Mouse (Mus musculus) midbrain, embryonic 15.5 days (tissue): Measurements from ENCODE around the gene Plbd2. TPM values are rescaled to one million over a fixed set of nuclear protein-coding genes. Genes with fewer than 3 reads are reported as not detected.

Source experiments
- ATAC-seq: fragments of 200-750 bp; cut with Nextera tagmentation; replicated peaks from 2 replicates; pipeline ENCODE4 v1.8.0; 2017; ENCODE audit warnings: moderate TSS enrichment
- H3K27ac ChIP-seq: fragments of 300-500 bp; sonication (generic); 2 replicates; pipeline ENCODE4 v1.5.1; 2015; ENCODE audit warnings: mild to moderate bottlenecking, inconsistent platforms
- H3K27me3 ChIP-seq: fragments of 300-500 bp; sonication (generic); replicated peaks from 2 replicates; pipeline ENCODE4 v1.6.1; 2015; ENCODE audit warnings: inconsistent platforms
- H3K36me3 ChIP-seq: fragments of 300-500 bp; sonication (generic); replicated peaks from 2 replicates; pipeline ENCODE4 v1.6.1; 2015; ENCODE audit warnings: inconsistent platforms
- H3K4me1 ChIP-seq: fragments of 300-500 bp; sonication (generic); 2 replicates; pipeline ENCODE4 v1.6.1; 2015; ENCODE audit warnings: inconsistent platforms
- H3K4me2 ChIP-seq: fragments of 300-500 bp; sonication (generic); 2 replicates; pipeline ENCODE4 v1.6.1; 2015; ENCODE audit warnings: inconsistent platforms, mild to moderate bottlenecking, moderate library complexity
- H3K4me3 ChIP-seq: fragments of 300-500 bp; sonication (generic); 2 replicates; pipeline ENCODE4 v1.5.1; 2015; ENCODE audit warnings: mild to moderate bottlenecking, inconsistent platforms
- H3K9ac ChIP-seq: fragments of 300-500 bp; sonication (generic); 2 replicates; pipeline ENCODE4 v1.6.1; 2015; ENCODE audit warnings: mild to moderate bottlenecking, inconsistent platforms
- H3K9me3 ChIP-seq: fragments of 300-500 bp; sonication (generic); 2 replicates; pipeline ENCODE4 v1.6.1; 2016; ENCODE audit warnings: inconsistent platforms
- WGBS: fragments of 180-500 bp; shearing (Covaris S2); methylation state at CpG from one replicate; pipeline ENCODE4 v1.1.7; 2015; ENCODE audit warnings: mixed read lengths; 5-methylcytosine and 5-hydroxymethylcytosine counted together
- polyA plus RNA-seq: library from polyadenylated mRNA; unstranded; fragments of >200 nt; fragmentation: Nextera tagmentation; extraction: Ambion mirVana; gene quantifications from 2 replicates; pipeline ENCODE4 v1.2.1, GENCODE M21; 2015

Plbd2 gene
- polyA plus RNA-seq, 1 experiment from 2014 or later: 36.8 TPM

DNA sequence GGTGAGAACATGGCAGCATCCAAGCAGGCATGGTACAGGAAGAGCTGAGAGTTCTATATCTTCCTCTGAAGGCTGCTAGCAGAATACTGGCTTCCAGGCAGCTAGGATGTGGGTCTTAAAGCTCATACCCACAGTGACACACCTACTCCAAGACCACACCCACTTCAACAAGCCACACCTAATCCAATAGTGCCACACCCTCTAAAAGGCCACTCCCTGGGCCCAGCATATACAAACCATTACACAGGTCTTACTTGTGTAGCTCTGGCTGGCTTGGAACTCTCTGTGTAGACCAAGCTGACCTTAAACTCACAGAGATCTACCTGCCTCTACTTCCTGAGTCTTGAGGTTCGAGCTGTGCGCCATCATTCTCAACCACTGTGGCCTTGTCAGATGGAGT, 21.3 kb upstream of the Plbd2 start:
- Histone ChIP-seq H3K9me3 (no peaks in the 10 kb centered on the region), H3K27ac (no peak overlapping the region), H3K36me3 (no peaks in the 10 kb centered on the region), H3K27me3 (no peaks in the 10 kb centered on the region), H3K4me2 (no peak overlapping the region), H3K9ac (no peak overlapping the region), H3K4me3 (no peak overlapping the region), H3K4me1 (no peaks in the 10 kb centered on the region)
- no peak for ATAC-seq
- 93% methylated on average over 2 of the region's 2 CpGs for WGBS

DNA sequence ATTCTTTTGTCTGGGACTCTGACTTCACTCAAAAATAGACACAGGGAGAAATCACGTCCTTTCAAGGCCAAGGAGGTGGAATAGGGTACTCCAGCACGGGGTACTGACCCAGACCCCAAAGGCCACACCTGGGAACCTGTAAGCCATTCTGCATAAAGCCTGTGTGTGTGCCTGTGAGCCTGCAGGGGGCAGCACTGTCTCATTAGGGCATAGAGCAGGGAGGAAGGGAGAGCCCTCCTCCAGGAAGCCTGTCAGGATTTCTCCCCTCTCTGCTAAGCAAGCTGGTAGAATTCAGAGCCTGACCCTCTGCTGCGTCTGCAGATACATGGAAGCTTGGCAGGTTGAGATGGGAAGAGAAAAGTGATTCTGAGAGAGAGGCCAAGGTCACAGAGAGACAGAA, 19.2 kb upstream of the Plbd2 start:
- Histone ChIP-seq H3K4me2 (no peak overlapping the region), H3K27ac (no peak overlapping the region)
- 75% methylated on average over 3 of the region's 3 CpGs for WGBS

DNA sequence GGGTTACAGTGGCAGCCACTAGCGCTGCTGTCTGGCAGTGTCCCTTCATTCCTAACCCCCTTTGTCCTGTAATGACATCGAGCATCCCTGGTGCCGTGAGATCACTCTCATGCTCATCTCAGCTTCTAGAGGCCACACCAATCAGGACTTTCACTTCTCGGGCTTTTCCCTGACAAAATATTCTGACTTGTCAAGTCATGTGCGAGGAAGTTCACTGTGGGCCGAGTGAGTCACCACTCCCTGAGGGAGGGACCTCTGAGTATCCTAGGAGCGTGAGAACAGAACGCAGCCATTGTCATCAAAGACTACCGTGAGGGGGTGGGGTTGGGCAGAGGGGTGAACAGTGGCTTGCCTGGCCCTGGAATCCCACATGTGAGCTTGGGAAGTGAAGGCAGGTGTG, 14.1 kb upstream of the Plbd2 start:
- no peak overlapping the region for H3K4me3 ChIP-seq
- H3K4me2 ChIP-seq: no peak overlapping the region
- ATAC-seq: no peak
- H3K36me3 ChIP-seq: no peaks in the 10 kb centered on the region
- H3K27me3 ChIP-seq: no peaks in the 10 kb centered on the region
- no peaks in the 10 kb centered on the region for H3K9me3 ChIP-seq
- no peak overlapping the region for H3K9ac ChIP-seq
- H3K4me1 ChIP-seq: 0 out of 2 replicates have a peak, but pooled peaks cover 10% of the 10 kb centered on the region
- WGBS: 58% methylated on average over 9 of the region's 9 CpGs
- no peak overlapping the region for H3K27ac ChIP-seq

More for the DNA sequence above, 19.2 kb upstream of the Plbd2 start:
- Histone ChIP-seq H3K4me1 (no peaks in the 10 kb centered on the region), H3K4me3 (no peak overlapping the region), H3K36me3 (no peaks in the 10 kb centered on the region), H3K9ac (no peak overlapping the region), H3K27me3 (no peaks in the 10 kb centered on the region), H3K9me3 (no peaks in the 10 kb centered on the region)
- no peak for ATAC-seq

DNA sequence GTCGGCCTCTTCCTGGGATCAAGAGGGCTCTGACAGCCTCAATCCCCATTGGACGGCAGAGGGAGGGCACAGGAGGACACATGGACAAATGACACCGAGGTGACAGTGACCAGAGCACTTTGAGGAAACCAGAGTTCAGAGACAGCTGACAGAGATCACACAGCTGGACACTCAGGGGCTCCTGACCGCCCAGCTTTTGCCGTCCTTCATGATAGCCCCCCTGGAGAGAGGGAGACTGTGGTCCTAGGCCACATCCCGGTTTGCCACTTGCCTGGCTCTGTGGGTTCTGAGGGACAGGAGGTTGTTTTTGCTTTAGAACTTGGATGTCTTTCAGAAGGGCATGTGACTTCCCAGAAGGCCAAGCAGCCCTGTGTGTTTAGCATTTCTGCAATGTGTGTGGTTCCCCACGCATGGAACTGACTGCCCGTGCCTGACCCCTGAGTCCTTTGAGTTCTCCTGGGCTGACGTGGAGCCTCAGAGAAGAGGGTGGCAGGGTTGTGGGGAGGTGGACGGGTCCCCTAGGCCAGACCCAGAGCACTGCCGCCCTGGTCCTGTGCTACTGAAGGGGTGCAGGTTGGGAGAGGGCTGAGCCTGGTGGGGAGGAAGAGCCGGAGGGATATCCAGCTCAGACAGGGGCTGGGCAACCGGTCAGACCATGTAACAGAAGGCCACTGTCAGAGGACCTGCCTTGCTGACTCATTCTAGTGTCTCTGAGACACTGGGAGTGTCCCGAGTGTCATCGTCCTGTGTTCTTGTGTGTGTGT, 13.0 kb upstream of the Plbd2 start:
- Histone ChIP-seq H3K27ac (no peak overlapping the region), H3K4me1 (0 out of 2 replicates have a peak, but pooled peaks cover 10% of the 10 kb centered on the region), H3K36me3 (no peaks in the 10 kb centered on the region), H3K27me3 (peaks cover 8% of the 10 kb centered on the region; the same call in 1 of the 2 replicates), H3K9ac (no peak overlapping the region), H3K4me2 (no peak overlapping the region), H3K4me3 (no peak overlapping the region), H3K9me3 (no peaks in the 10 kb centered on the region)
- no peak for ATAC-seq
- WGBS: 68% methylated on average over 15 of the region's 15 CpGs

DNA sequence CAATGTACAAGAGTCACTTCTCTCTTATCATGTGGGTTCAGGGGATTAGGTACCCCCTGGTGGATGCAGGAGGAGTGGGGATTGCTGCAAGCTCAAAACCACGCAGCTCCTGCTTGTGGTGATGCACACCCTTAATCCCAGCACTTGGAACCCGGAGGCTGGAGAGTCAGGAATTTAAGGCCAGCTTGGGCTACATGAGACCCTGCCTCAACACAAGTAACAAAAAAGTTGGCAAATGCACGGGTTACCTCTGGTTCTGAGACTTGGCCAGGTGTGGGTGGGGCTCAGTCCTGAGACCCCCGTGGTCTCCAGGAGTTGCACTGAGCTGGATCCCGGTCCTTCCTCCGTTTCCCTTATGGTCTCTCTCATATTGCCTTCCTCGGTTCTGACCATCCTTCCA, 12.0 kb upstream of the Plbd2 start:
- Histone ChIP-seq H3K9me3 (no peaks in the 10 kb centered on the region), H3K27me3 (peaks cover 13% of the 10 kb centered on the region), H3K9ac (no peak overlapping the region), H3K4me1 (peaks cover 17% of the 10 kb centered on the region; the same call in 1 of the 2 replicates), H3K36me3 (no peaks in the 10 kb centered on the region), H3K4me2 (no peak overlapping the region), H3K4me3 (no peak overlapping the region), H3K27ac (no peak overlapping the region)
- no peak for ATAC-seq
- WGBS: 72% methylated on average over 7 of the region's 7 CpGs

DNA sequence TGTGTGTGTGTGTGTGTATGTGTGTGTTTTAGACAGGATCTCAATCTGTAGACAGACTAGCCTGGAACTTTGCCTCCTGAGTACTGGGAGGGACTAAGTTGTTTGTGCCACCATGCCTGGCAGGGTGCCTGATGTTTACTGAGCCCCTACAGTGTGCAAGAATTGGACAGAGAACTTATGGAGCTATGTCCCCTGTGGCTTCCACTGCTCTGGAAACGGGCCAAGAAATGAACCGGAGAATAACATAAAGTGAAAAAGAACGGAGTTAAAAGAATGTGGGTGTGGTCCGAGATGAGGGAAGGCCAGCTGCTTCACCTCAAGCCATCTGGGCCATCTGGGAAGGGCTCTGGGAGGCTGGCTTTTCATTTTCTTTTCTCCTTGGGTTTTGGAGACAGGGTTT, 11.3 kb upstream of the Plbd2 start:
- no peak overlapping the region for H3K27ac ChIP-seq
- no peak overlapping the region for H3K9ac ChIP-seq
- H3K27me3 ChIP-seq: peaks cover 13% of the 10 kb centered on the region
- H3K4me3 ChIP-seq: no peak overlapping the region
- H3K36me3 ChIP-seq: no peaks in the 10 kb centered on the region
- H3K9me3 ChIP-seq: no peaks in the 10 kb centered on the region
- H3K4me1 ChIP-seq: peaks cover 20% of the 10 kb centered on the region; the same call in 1 of the 2 replicates
- WGBS: 42% methylated on average over 4 of the region's 4 CpGs
- H3K4me2 ChIP-seq: no peak overlapping the region
- no peak for ATAC-seq

DNA sequence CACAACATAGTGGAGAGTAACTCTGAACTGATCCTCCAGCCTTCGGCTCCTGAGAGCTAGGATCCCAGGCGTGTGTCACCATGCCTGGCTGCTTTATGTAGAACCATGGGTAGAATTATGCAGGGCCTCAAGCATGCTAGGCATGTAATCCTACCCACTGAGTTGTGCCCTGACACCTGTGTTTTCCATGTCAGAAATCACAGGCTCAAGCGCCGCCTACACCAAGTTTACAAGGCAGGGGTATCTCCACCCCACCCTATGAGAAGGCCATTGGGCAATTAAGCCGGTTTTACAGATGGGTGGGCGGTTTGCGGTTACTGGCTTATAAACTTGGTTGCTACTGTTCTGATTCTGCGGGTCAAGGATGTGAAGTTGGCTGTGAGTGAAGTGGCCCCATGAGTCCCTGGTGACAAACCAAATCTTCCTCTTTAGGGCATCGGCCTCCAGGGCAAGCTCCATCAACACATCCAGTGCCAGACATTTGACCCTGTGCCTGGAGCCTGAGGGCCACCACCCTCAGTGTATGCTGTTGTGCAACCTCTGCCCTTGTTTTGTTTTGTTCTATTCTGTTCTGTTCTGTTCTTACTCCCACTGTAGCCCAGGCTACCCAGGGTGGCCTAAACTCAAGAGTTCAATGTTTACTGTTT, 10.7 kb upstream of the Plbd2 start:
- Histone ChIP-seq H3K9me3 (no peaks in the 10 kb centered on the region), H3K27ac (no peak overlapping the region), H3K27me3 (peaks cover 13% of the 10 kb centered on the region), H3K4me2 (no peak overlapping the region), H3K9ac (no peak overlapping the region), H3K4me1 (peaks cover 20% of the 10 kb centered on the region; the same call in 1 of the 2 replicates), H3K36me3 (no peaks in the 10 kb centered on the region), H3K4me3 (no peak overlapping the region)
- ATAC-seq: no peak
- WGBS: 90% methylated on average over 9 of the region's 9 CpGs

DNA sequence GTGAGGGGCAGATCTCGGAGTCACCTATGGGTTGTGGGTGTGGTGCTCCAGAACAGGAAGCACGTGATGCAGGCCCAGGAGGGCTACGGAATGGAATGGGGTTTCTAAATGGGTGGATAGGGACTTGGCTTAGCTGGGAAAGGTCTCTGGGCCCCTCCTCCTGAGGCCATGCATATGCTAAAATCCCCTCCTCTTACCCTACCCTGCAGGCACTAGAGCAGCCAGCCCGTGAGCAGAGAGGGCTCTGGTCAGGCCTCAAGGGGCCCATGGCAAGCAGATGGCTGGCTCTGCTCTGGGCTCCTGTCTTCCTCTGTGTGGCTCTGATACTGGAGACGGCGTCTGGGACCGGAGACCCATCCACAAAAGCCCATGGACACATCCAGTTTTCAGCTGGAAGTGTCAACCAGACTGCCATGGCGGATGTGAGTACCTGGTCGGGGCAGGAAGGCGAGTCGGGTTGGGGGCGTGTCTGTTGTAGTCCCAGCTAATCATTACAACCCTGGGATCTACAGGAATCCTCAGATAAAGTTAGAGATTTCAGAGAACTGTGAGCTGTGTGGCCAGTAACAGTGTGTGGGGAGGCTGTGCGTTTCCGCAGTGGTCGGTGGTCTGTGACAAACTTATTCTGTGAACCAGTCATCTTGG, 9.6 kb upstream of the Plbd2 start:
- 34% methylated on average over 15 of the region's 15 CpGs for WGBS
- ATAC-seq: no peak
- H3K27ac ChIP-seq: no peak overlapping the region

DNA sequence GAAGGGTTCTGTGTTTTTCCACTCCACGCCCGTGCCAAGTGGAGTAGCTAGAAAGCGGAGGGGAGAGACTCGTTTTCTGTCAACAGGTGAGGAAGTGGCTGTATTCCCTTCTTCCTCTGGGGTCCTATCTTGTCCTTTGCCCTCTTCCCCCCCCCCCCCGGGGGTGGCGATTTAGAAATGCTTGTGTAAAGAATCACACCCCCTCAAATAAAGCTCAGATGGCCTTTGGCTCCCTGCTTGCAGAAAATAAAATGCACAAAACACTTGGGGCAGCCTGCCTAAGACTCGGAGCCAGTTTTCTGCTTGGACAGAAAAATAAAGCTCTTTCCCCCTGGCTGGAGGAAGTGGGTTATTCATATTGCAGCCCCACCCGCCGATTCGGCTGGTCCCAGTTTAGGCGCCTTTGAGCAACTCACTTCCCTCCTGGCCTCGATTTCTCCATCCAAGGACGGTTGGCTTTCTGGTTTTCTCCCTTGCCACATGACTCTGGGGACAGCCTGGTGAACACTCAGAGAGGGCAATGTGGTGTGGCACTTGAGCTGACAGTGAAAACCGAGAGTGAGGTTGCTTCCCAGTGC, 8.3 kb upstream of the Plbd2 start:
- Histone ChIP-seq H3K4me2 (peak overlapping the region; percentile 77), H3K27me3 (peaks cover 13% of the 10 kb centered on the region), H3K9ac (no peak overlapping the region), H3K9me3 (no peaks in the 10 kb centered on the region), H3K4me3 (peak overlapping the region; percentile 40), H3K27ac (no peak overlapping the region), H3K4me1 (peaks cover 20% of the 10 kb centered on the region; the same call in 1 of the 2 replicates), H3K36me3 (no peaks in the 10 kb centered on the region)
- ATAC-seq: no peak; the same call in 1 of the 2 replicates
- WGBS: 42% methylated on average over 14 of the region's 14 CpGs

More for the DNA sequence above, 9.6 kb upstream of the Plbd2 start:
- Histone ChIP-seq H3K4me1 (peaks cover 20% of the 10 kb centered on the region; the same call in 1 of the 2 replicates), H3K9ac (no peak overlapping the region), H3K27me3 (peaks cover 13% of the 10 kb centered on the region), H3K4me2 (no peak overlapping the region), H3K36me3 (no peaks in the 10 kb centered on the region), H3K4me3 (no peak overlapping the region), H3K9me3 (no peaks in the 10 kb centered on the region)

DNA sequence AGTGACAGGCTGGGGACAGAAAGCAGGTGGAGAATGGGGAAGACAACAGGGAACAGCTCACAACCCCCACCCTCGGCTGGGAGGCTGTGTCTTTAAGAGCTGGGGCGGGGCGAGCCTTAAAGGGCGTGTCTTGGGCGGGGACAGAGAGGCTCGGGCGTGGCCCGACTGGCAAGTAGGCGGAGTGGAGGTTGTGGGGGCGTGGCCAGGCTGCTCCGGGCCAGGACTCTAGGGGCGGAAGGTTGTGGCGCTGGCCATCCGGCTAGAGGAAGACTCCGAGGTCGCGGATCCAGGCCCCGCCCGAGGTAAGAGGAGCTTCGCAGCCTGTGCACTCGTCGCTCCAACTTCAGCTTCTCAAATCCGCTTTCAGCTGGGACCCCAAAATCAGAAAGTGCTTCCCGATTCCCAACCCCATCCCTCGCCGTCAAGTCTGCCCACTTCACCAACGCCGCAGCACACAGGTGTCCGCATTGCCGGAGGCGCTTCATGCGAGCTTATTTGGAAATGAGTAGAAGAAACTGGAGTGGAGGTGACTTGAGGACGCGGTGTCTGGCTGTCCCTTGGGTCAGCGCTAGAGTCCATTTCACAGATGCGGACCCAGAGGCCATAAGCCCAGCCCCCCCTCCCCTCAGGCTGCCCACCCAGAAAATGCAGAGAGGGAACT, 7.7 kb upstream of the Plbd2 start, which contains the start of gene Slc8b1:
TSS of gene Slc8b1 (plus strand) at position 187 of the 661 bp plus-strand sequence.
- H3K4me3 ChIP-seq: peak within 1 kb of the TSS; percentile 40
- peak; percentile 77 for ATAC-seq
- no peak within 1 kb of the TSS for H3K27ac ChIP-seq
- peaks cover 20% of the 10 kb centered on the region; the same call in 1 of the 2 replicates for H3K4me1 ChIP-seq
- H3K36me3 ChIP-seq: no peaks in the 10 kb centered on the region
- under 1% methylated on average over 36 of the region's 36 CpGs for WGBS
- no peaks in the 10 kb centered on the region for H3K9me3 ChIP-seq
- peak within 1 kb of the TSS; percentile 77 for H3K4me2 ChIP-seq
- peaks cover 13% of the 10 kb centered on the region for H3K27me3 ChIP-seq
- 0 out of 2 replicates have a peak within 1 kb of the TSS, but pooled peaks have one; percentile 2 for H3K9ac ChIP-seq

DNA sequence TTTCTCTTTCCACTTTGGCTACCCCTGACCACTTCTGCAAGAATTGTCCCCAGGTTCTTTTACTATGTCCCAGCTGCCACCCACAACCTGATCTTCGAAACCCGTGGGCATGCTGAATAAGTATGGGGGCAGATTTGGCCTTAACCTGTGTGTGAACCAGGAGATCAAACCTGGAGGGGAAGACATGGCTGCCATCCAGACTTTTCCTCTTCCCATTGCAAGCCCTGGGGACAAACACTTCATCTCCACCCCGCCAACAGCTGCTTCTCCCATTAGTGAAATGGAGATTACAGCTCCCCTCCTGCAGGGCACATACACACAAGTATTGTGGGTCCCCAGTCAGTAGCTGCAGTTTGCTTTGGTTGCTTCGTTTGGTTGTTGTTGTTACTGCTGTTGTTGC, 3.9 kb upstream of the Plbd2 start:
- no peaks in the 10 kb centered on the region for H3K36me3 ChIP-seq
- H3K9me3 ChIP-seq: no peaks in the 10 kb centered on the region
- H3K4me3 ChIP-seq: no peak overlapping the region
- H3K27me3 ChIP-seq: peaks cover 13% of the 10 kb centered on the region
- no peak overlapping the region for H3K9ac ChIP-seq
- 51% methylated on average over 4 of the region's 4 CpGs for WGBS
- no peak overlapping the region for H3K4me2 ChIP-seq
- H3K27ac ChIP-seq: no peak overlapping the region
- H3K4me1 ChIP-seq: peaks cover 17% of the 10 kb centered on the region
- no peak for ATAC-seq
